Mouse (Mus musculus) lung, adult 2 months (tissue): ENCODE data around the gene Mettl16.

Source experiments
- CTCF ChIP-seq: fragments of 200-500 bp; IDR thresholded peaks from 2 replicates; pipeline ENCODE4 v1.5.1; 2011; ENCODE audit warnings: mild to moderate bottlenecking, low read length, control low read depth; ENCODE audit not compliant: insufficient read depth
- POLR2A ChIP-seq: fragments of 200-500 bp; IDR thresholded peaks from 2 replicates; pipeline ENCODE4 v1.6.1; 2011; ENCODE audit warnings: low read depth, mild to moderate bottlenecking, control low read depth, low read length, borderline replicate concordance; ENCODE audit errors: extremely low read depth

- TF ChIP-seq POLR2A (no peak), CTCF (no peak)
Measured at GRCm38 (mm10) chr11:74737861-74738260, 32.8 kb upstream of the Mettl16 start.
